Mouse (Mus musculus) erythroblast, embryonic 14.5 days (primary cell): ENCODE measurements around the gene Dpp3.

Source experiments
- GATA1 ChIP-seq: IDR thresholded peaks from 2 replicates; pipeline ENCODE4 v1.6.1; 2012; ENCODE audit warnings: low read length, inconsistent platforms, mixed read lengths
- TAL1 ChIP-seq: IDR thresholded peaks from 3 replicates; pipeline ENCODE4 v1.6.1; 2012; ENCODE audit warnings: low read length, inconsistent platforms, mixed read lengths

DNA sequence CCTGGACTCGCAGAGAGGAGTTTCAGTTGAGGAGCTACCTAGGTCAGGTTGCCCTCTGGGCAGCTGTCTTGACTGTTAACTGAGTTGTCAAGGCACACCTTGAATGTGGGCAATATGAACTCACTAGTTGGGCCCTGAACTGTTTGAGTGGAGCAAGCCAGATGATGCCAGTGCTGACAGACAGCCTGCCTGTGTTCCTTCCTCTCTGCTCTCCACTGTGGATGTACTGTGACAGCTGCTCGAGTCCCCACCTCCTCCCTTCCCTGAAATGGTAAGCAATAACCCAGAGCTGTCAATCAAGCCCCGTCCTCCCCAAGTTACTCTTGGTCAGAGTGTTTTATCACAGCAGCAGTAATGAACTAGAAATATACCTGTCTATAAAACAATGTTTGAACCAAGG is 28.2 kb downstream of the Dpp3 start:
- TF ChIP-seq TAL1 (no peak), GATA1 (no peak)
